28 mouse cellular contexts compared by ENCODE assay signal in genomic region chr9:53450609-53451008, GRCm38 (mm10). TPM values are rescaled to one million over a fixed set of nuclear protein-coding genes. Genes with fewer than 3 reads are reported as not detected.
"Had no signal": no experiment of that assay in that cellular context is flagged by ENCODE, and none has a peak within 500 bp of the region (broad histone marks: within the 10 kb centered on the region; RNA-seq: fewer than 3 reads in every experiment).

No protein-coding gene starts in this region.

- DNase-seq: cerebellum, adult 9-11 months; cerebellum, postnatal 10 days; cerebellum, postnatal 14 days; cerebellum, postnatal 25 days; cerebellum, postnatal 36 days; embryo, embryonic 11 days; forebrain, postnatal 0 days; gastrocnemius, adult 2 months; gastrocnemius, postnatal 10 days; gastrocnemius, postnatal 14 days; gastrocnemius, postnatal 25 days; gastrocnemius, postnatal 36 days; heart, adult 18-20 months; heart, adult 2 months had no signal

- H3K4me1 ChIP-seq: embryonic facial prominence, embryonic 10.5 days; embryonic facial prominence, embryonic 12.5 days; embryonic facial prominence, embryonic 13.5 days; embryonic facial prominence, embryonic 15.5 days; forebrain, embryonic 10.5 days; forebrain, embryonic 12.5 days; forebrain, embryonic 13.5 days; forebrain, embryonic 15.5 days; heart, embryonic 10.5 days had no signal

- H3K9ac ChIP-seq: embryonic facial prominence, embryonic 12.5 days; embryonic facial prominence, embryonic 13.5 days; embryonic facial prominence, embryonic 15.5 days; forebrain, embryonic 12.5 days; forebrain, embryonic 13.5 days; forebrain, embryonic 15.5 days; forebrain, postnatal 0 days had no signal

- H3K27me3 ChIP-seq: embryonic facial prominence, embryonic 12.5 days; embryonic facial prominence, embryonic 13.5 days; embryonic facial prominence, embryonic 15.5 days; forebrain, embryonic 12.5 days; forebrain, embryonic 13.5 days; forebrain, embryonic 15.5 days had no signal

- H3K27ac ChIP-seq: embryonic facial prominence, embryonic 10.5 days; embryonic facial prominence, embryonic 12.5 days; embryonic facial prominence, embryonic 13.5 days; embryonic facial prominence, embryonic 15.5 days; forebrain, embryonic 10.5 days; forebrain, embryonic 12.5 days; forebrain, embryonic 13.5 days; forebrain, embryonic 15.5 days; gastrocnemius, adult 2 months; heart, adult 2 months; heart, embryonic 10.5 days had no signal

- H3K4me3 ChIP-seq: embryonic facial prominence, embryonic 10.5 days; embryonic facial prominence, embryonic 12.5 days; embryonic facial prominence, embryonic 13.5 days; embryonic facial prominence, embryonic 15.5 days; erythroblast, embryonic 14.5 days; forebrain, embryonic 10.5 days; forebrain, embryonic 12.5 days; forebrain, embryonic 13.5 days; forebrain, embryonic 15.5 days; gastrocnemius, adult 2 months; heart, adult 2 months; heart, embryonic 10.5 days had no signal

- H3K9me3 ChIP-seq: embryonic facial prominence, embryonic 10.5 days; embryonic facial prominence, embryonic 12.5 days; embryonic facial prominence, embryonic 13.5 days; embryonic facial prominence, embryonic 15.5 days; forebrain, embryonic 10.5 days; forebrain, embryonic 12.5 days; forebrain, embryonic 13.5 days; forebrain, embryonic 15.5 days; heart, embryonic 10.5 days had no signal

RNA-seq across cellular contexts. Expression of gene 4930550C14Rik, which starts 48.5 kb away (rescaled TPM):
- total RNA-seq: common myeloid progenitor, adult 5-6 weeks; gastrocnemius, adult 18-20 months; gastrocnemius, adult 8-10 months; gastrocnemius, postnatal 25 days; gastrocnemius, postnatal 36 days; granulocyte monocyte progenitor cell, adult 5-6 weeks; heart, adult 18-20 months; heart, adult 2 months had no signal
- polyA plus RNA-seq: forebrain, embryonic 15.5 days had no signal
